Mouse (Mus musculus): ENCODE measurements around the gene Hcrt.

- TF ChIP-seq POLR2A (IDR thresholded peaks at IDR 0.05; ENCODE audit: borderline replicate concordance, insufficient read depth, low read length) (no peak), CTCF (IDR thresholded peaks at IDR 0.05; ENCODE audit: borderline replicate concordance, insufficient read depth, low read depth, low read length) (no peak)
These were observed 4.0 kb upstream of the Hcrt start for GRCm38 (mm10) chr11:100766726-100767125.
